Mouse (Mus musculus) forebrain, postnatal 0 days (tissue): ENCODE measurements around the gene Rab25. TPM values are rescaled to one million over a fixed set of nuclear protein-coding genes. Genes with fewer than 3 reads are reported as not detected.
A peak's percentile ranks its signal among the peaks of the same experiment; 100 is the strongest.

ENCODE experiments used
- ATAC-seq: fragments of 200-750 bp; cut with Nextera tagmentation; 2 replicates; pipeline ENCODE4 v1.8.0; 2017; ENCODE audit warnings: mild to moderate bottlenecking, moderate library complexity
- DNase-seq: peaks from one replicate; pipeline ENCODE4 v3.0.0-alpha.2; 2015
- H3K27ac ChIP-seq: fragments of 300-500 bp; sonication (generic); 2 replicates; pipeline ENCODE4 v1.5.1; 2014; ENCODE audit warnings: low read depth, mild to moderate bottlenecking, antibody characterized with exemption, low read length, moderate library complexity, mixed read lengths
- H3K27me3 ChIP-seq: fragments of 300-500 bp; sonication (generic); 2 replicates; pipeline ENCODE4 v1.6.1; 2014; ENCODE audit warnings: mild to moderate bottlenecking, low read length, mixed read lengths; ENCODE audit not compliant: insufficient read depth
- H3K36me3 ChIP-seq: fragments of 300-500 bp; sonication (generic); 2 replicates; pipeline ENCODE4 v1.6.1; 2014; ENCODE audit warnings: mild to moderate bottlenecking, moderate library complexity; ENCODE audit not compliant: insufficient read depth
- H3K4me1 ChIP-seq: fragments of 300-500 bp; sonication (generic); 2 replicates; pipeline ENCODE4 v1.6.1; 2014; ENCODE audit warnings: antibody characterized with exemption; ENCODE audit not compliant: insufficient read depth
- H3K4me2 ChIP-seq: fragments of 300-500 bp; sonication (generic); 2 replicates; pipeline ENCODE4 v1.6.1; 2014; ENCODE audit warnings: low read depth, mild to moderate bottlenecking, moderate library complexity
- H3K4me3 ChIP-seq: fragments of 300-500 bp; sonication (generic); 2 replicates; pipeline ENCODE4 v1.5.1; 2014; ENCODE audit warnings: low read depth, low read length, mixed read lengths
- H3K9ac ChIP-seq: fragments of 300-500 bp; sonication (generic); 2 replicates; pipeline ENCODE4 v1.6.1; 2014; ENCODE audit warnings: mild to moderate bottlenecking
- H3K9me3 ChIP-seq: fragments of 300-500 bp; sonication (generic); 2 replicates; pipeline ENCODE4 v1.6.1; 2016; ENCODE audit warnings: low read length
- CTCF ChIP-seq: sonication (generic); IDR thresholded peaks from 2 replicates; pipeline ENCODE4 v1.5.1; 2016; ENCODE audit warnings: antibody characterized with exemption, control low read depth, low read depth
- WGBS: fragments of 180-500 bp; shearing (Covaris S2); extraction: QIAGEN DNeasy Blood & Tissue Kit; methylation state at CpG from one replicate; pipeline ENCODE4 v1.1.7; 2014; 5-methylcytosine and 5-hydroxymethylcytosine counted together
- polyA plus RNA-seq: library from polyadenylated mRNA; unstranded; fragments of >200 nt; fragmentation: Nextera tagmentation; extraction: Ambion mirVana; gene quantifications from 2 replicates; pipeline ENCODE4 v1.2.1, GENCODE M21; 2015
- total RNA-seq: library from RNA; depleted of rRNA; stranded (reverse); fragments of >200 nt; gene quantifications from 2 replicates; pipeline ENCODE4 v1.2.3, GENCODE M21; 2014

Gene Rab25
- total and polyA plus RNA-seq, 2 experiments from 2014 or later: not detected

DNA sequence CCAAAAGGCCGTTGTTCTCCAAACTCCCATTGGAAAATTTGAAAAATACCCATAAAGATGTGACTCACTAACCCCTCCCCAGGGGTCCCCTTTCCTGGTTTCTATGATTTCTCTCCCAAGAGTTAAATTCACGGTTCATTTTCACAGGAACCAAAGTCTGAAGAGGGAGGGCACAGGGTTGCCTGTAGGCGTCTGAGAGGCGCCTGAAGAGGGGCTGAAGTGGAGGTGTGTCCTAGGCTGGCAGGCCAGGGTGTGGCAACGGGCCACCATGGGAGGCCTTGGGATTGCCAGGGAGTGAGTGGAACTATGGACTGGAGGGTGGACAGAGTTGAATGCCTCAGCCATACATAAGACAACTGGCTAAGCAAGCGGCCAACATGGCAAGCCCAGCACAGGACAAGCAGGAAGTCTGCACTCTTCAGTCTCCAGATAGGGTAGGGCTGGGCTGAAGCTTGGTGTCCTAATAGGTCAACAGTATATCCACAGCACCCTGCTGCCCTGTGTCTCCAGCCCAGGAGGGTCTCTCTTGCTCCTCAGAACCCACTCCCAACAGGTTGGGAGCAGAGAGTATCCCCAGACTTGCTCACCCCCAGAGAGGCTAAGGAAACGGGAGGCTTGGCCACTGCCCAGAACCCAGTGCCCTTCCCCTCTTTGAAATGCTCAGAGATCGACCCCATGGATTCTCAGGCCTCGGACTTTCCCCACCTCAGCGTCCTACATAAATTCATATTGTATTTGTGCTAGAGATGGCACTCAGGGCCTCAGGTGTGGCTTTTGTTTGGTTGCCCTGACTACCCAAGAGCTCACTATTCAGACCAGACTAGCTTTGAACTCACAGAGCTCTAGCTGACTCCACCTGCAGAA, 33.6 kb downstream of the Rab25 start:
- ATAC-seq: no peak
- DNase-seq: no peak
- WGBS: 73% methylated on average over 10 of the region's 10 CpGs
- Histone ChIP-seq H3K4me3 (no peak overlapping the region), H3K4me1 (0 out of 2 replicates have a peak, but pooled peaks cover 11% of the 10 kb centered on the region), H3K27ac (no peak overlapping the region), H3K4me2 (no peak overlapping the region), H3K9ac (no peak overlapping the region), H3K9me3 (no peaks in the 10 kb centered on the region), H3K27me3 (no peaks in the 10 kb centered on the region), H3K36me3 (no peaks in the 10 kb centered on the region)
- TF ChIP-seq CTCF: no peak

DNA sequence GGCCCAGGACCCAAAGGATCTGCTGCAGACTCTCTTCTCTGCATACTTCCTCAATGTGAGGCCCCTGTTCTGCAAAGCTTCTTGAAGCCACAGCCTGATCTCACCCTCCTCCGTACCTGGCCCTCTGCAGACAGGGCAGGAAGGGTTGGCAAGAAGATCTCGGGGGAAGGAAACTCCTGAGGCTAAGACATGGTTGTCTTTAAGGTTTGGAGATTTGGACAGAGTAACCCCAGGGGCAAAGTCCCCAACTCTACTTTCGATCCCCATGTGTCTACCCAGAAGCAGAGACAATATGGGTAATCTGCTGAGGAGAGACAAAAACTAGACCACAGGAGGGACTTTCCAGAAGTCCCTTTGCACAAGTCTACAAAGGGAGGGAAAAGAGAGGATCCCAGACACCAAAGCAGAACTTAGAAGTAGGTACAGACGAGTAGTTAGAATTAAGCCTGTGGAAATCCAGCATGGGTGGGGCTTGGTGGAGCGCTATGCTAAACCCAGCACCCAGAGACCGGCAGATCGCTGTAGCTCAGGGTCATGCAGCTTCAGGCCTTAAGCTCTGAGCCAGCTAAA, 34.5 kb downstream of the Rab25 start:
- no peak overlapping the region for H3K9ac ChIP-seq
- DNase-seq (no peak), ATAC-seq (no peak)
- peaks cover 14% of the 10 kb centered on the region; the same call in 1 of the 2 replicates for H3K4me1 ChIP-seq
- H3K4me2 ChIP-seq: no peak overlapping the region
- no peak for TF ChIP-seq CTCF
- no peaks in the 10 kb centered on the region for H3K9me3 ChIP-seq
- no peaks in the 10 kb centered on the region for H3K36me3 ChIP-seq
- no peak overlapping the region for H3K4me3 ChIP-seq
- H3K27ac ChIP-seq: no peak overlapping the region
- no peaks in the 10 kb centered on the region for H3K27me3 ChIP-seq
- 80% methylated on average over 7 of the region's 7 CpGs for WGBS

DNA sequence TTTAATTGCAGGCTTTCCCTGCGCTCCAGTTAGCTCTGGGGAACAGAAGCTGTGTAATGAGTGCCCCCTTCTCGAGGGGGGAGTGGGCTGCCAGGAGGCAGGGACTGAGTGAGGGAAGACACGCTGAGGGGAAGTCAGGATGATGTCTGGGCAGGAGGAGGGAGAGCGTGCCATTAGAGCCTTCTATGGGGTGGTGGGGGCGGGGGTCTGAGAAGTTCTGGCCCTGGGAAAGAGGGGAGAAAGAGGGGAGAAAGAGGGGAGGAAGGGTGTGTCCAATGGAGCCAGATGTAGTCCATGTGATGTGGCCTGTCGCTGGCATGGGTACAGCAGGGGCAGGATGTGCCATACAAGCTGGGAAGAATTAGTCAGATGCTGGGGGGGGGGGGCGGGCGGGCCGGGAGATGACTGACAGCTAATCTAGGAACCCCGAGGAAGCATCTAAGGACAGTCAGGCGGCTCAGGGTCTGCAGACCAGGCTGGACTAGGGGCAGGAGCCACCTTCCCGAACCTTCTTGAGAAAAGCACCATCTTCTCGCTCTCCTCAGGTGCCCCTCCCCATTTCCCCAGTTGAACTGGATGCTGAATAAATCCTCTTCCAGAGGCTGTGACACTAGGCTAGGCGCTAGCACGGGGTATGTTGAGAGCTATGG, 35.1 kb downstream of the Rab25 start:
- DNase-seq (no peak), ATAC-seq (no peak)
- Histone ChIP-seq H3K9me3 (no peaks in the 10 kb centered on the region), H3K36me3 (no peaks in the 10 kb centered on the region), H3K27ac (no peak overlapping the region), H3K4me3 (no peak overlapping the region), H3K27me3 (no peaks in the 10 kb centered on the region), H3K4me2 (no peak overlapping the region), H3K9ac (no peak overlapping the region), H3K4me1 (peaks cover 14% of the 10 kb centered on the region; the same call in 1 of the 2 replicates)
- no peak for TF ChIP-seq CTCF
- WGBS: 40% methylated on average over 12 of the region's 15 CpGs

- TF ChIP-seq CTCF: no peak
- no peaks in the 10 kb centered on the region for H3K9me3 ChIP-seq
- no peak for ATAC-seq
- H3K36me3 ChIP-seq: no peaks in the 10 kb centered on the region
- H3K27ac ChIP-seq: no peak overlapping the region
- peaks cover 14% of the 10 kb centered on the region; the same call in 1 of the 2 replicates for H3K4me1 ChIP-seq
- DNase-seq: no peak
- no peak overlapping the region for H3K9ac ChIP-seq
- H3K4me2 ChIP-seq: no peak overlapping the region
- 37% methylated on average over 6 of the region's 6 CpGs for WGBS
- no peaks in the 10 kb centered on the region for H3K27me3 ChIP-seq
- H3K4me3 ChIP-seq: no peak overlapping the region
Observed at GRCm38 (mm10) chr3:88512141-88512895, 35.8 kb downstream of the Rab25 start.

GRCm38 (mm10) chr3:88511559-88511958, 36.5 kb downstream of the Rab25 start:
- Histone ChIP-seq H3K27me3 (no peaks in the 10 kb centered on the region), H3K4me2 (no peak overlapping the region), H3K36me3 (no peaks in the 10 kb centered on the region), H3K27ac (no peak overlapping the region), H3K4me1 (peaks cover 14% of the 10 kb centered on the region; the same call in 1 of the 2 replicates), H3K4me3 (no peak overlapping the region), H3K9me3 (no peaks in the 10 kb centered on the region), H3K9ac (no peak overlapping the region)
- 66% methylated on average over 4 of the region's 4 CpGs for WGBS
- ATAC-seq: no peak
- no peak for DNase-seq
- no peak for TF ChIP-seq CTCF

- Histone ChIP-seq H3K27ac (peak overlapping the region; percentile 85), H3K4me3 (peak overlapping the region; percentile 38), H3K4me2 (peak overlapping the region; percentile 61), H3K27me3 (no peaks in the 10 kb centered on the region), H3K36me3 (no peaks in the 10 kb centered on the region), H3K9ac (peak overlapping the region; percentile 57), H3K9me3 (no peaks in the 10 kb centered on the region), H3K4me1 (peaks cover 14% of the 10 kb centered on the region; the same call in 1 of the 2 replicates)
- 49% methylated on average over 13 of the region's 13 CpGs for WGBS
- no peak for TF ChIP-seq CTCF
- DNase-seq (no peak), ATAC-seq (no peak)
Observed at GRCm38 (mm10) chr3:88510421-88511289, 37.4 kb downstream of the Rab25 start.
